Mouse (Mus musculus): ENCODE data around the gene Eif4ebp2. TPM values are rescaled to one million over a fixed set of nuclear protein-coding genes. Genes with fewer than 3 reads are reported as not detected.

The Eif4ebp2 gene
- 92.1 and 97.1 TPM in 2 replicates for polyA plus RNA-seq (2012)

DNA sequence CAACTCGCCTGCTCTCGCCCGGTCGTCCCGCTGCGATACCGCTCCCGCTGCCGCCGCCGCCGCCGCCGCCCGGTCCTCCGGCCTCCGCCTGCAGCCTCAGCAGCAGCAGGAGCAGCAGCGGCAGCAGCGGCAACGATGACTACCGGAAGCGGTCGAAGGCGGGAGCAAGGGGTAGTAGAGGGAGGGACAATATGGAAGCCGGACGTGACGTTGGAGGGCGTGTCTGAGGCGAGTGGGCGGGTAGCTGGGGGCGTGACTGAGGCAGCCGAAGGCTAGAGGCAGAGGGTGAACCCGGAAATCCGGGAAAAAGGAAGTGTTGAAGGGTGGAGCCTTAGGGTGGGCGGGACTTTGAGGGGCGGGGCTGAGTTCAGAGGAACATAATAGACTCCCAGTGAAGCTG, at the start of gene Eif4ebp2:
TSS of gene Eif4ebp2 (minus strand) at position 17 of the 400 bp plus-strand sequence.
- no peak for TF ChIP-seq GATA1 (IDR thresholded peaks at IDR 0.05; ENCODE audit: low read length)

GRCm38 (mm10) chr10:61500756-61501155, 48.3 kb upstream of the Eif4ebp2 start:
- no peak for TF ChIP-seq GATA1 (IDR thresholded peaks at IDR 0.05; ENCODE audit: low read length)

DNA sequence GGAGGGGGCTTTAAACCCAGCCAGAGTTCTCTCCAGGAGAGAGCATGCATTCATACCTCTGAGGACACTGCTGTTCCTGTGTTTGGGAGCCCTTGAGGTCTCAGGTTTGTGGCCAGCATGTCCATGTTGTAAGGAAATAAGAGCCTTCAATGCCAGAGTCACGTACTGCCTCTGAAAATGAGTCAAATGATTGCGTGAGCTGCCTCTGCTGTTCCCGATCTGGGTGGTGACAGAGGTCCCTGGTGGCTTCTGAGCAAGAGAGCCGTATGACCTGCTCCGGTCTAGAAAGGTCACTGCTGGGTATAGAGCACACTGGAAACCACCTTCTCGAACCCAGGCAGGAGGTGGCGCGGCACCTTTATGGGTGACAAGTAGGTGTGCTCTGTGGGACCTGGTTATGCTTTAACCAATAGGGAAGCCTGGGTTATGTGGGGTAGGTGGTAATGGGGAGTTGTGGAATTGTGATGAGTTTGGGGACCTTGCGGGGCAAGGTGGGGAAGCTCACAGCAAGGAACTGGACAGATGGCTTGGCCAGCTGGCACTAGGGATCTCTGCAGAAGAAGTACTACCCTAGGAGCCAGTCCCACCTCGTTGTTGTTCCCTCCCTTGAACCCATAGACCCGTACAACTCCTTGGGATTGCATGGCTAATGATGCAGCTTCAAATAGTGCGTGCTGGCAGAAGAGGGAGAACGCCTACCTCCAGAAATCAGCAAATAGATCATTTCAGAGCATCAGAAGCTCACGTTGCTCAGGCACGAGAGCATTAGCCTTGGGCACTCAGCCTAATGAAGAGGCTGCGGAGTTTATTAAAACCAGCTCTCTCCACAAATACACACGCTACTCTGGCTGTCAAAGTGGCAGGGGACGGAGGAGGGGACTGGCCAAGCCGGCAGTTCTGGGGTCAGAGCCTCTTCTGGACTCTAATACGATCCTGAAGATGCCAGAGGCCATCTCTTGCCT, 47.3 kb upstream of the Eif4ebp2 start:
- TF ChIP-seq GATA1 (IDR thresholded peaks at IDR 0.05; ENCODE audit: low read length): no peak

DNA sequence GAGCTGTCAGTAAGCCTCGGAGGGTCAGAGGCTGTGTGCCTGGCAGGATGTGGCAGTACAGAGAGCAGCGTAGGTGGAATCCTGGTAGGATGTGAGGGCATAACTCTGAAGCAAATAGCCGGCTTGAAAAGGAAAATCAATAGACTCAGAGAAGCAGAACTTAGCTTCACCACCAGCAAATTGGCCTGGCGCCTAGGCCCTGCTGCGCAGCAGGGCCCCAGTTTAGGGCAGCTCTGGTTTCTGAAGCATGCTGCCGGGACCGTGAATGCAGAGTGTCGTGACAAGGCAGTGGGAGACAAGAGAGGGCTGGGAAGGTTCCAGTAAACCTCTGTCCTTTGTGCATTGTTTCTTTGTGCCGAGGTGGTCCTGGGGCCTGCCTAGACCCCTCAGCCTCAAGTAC, 43.8 kb upstream of the Eif4ebp2 start:
- TF ChIP-seq GATA1 (IDR thresholded peaks at IDR 0.05; ENCODE audit: low read length): no peak

DNA sequence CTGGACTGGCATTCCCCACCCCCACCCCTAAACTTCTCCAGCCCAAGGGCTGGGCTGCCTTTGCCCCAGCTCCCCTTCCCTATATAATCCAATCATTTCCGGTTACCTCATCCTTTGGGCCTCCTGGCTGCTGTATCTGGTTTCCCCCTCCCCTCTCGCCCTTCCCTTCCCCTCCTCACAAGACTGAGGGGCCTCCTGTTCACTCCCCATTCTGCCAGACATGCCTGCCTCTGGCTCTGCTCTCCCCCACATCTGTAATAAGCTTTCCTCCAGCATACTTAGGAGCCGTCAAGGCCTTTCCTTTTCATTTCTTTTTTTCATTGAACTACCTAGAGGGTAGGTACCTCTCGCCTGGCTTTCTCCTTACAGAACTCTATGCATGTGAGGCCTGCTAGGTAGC, 43.0 kb upstream of the Eif4ebp2 start:
- TF ChIP-seq GATA1 (IDR thresholded peaks at IDR 0.05; ENCODE audit: low read length): no peak

- no peak for TF ChIP-seq GATA1 (IDR thresholded peaks at IDR 0.05; ENCODE audit: low read length)
Measured at GRCm38 (mm10) chr10:61492040-61492439, 39.6 kb upstream of the Eif4ebp2 start.

- peak; percentile 25 for TF ChIP-seq GATA1 (IDR thresholded peaks at IDR 0.05; ENCODE audit: low read length)
Measured at GRCm38 (mm10) chr10:61491573-61491972, 39.1 kb upstream of the Eif4ebp2 start.

GRCm38 (mm10) chr10:61488522-61489110, 36.2 kb upstream of the Eif4ebp2 start:
- no peak for TF ChIP-seq GATA1 (IDR thresholded peaks at IDR 0.05; ENCODE audit: low read length)

DNA sequence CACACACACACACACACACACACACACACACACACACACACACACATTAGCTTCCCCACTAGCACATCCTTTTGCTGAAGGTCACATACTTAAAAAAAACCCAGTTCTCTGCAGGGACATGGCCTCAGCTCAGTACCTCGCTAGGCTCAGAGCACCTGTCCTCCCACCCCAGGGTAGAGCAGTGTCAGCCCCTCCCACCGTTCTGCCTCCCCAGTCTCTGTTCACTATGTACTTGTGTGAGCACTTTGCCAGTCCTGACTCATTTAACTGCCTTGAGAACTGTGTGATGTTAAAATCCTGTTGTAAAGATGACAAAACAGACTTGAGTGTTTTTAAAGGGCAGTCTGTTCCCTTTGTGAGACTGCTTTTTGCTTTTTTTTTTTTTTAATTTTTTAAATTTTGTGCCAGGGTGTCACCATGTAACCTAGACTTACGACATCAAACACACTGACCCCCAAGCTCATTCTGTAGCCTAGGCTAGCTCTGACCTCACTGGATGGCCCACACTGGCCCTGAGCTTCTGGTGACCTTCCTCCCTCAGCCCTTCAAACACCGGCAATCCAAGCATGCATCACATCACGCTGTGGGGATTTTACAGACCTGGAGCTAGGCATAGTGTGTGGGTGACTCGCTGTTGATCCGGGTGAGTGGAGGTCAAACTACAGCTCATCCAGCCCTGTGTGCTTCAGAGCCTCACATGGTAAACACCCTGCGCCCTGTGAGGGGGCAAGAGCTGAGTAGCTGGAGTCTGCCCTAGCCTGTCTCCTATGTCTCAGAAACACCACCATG, 34.3 kb upstream of the Eif4ebp2 start:
- TF ChIP-seq GATA1 (IDR thresholded peaks at IDR 0.05; ENCODE audit: low read length): no peak

- TF ChIP-seq GATA1 (IDR thresholded peaks at IDR 0.05; ENCODE audit: low read length): no peak
Measured at GRCm38 (mm10) chr10:61484801-61485200, 32.3 kb upstream of the Eif4ebp2 start.

DNA sequence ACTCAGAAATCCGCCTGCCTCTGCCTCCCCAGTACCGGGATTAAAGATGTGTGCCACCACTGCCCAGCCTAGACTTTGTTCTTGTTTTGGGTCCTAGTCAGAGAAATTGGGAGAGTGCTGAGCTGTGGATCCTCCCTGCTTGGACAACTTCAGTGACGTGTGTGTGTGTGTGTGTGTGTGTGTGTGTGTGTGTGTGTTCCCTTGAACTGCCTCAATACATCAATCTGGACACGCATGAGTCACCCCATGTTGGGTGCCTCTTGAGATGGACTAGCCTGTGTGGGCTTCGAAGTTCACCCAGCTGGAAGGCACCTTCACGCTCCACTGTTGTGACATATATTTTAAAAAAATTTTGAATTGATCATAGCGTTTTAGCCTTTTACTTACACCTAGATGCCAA, 30.3 kb upstream of the Eif4ebp2 start:
- no peak for TF ChIP-seq GATA1 (IDR thresholded peaks at IDR 0.05; ENCODE audit: low read length)

DNA sequence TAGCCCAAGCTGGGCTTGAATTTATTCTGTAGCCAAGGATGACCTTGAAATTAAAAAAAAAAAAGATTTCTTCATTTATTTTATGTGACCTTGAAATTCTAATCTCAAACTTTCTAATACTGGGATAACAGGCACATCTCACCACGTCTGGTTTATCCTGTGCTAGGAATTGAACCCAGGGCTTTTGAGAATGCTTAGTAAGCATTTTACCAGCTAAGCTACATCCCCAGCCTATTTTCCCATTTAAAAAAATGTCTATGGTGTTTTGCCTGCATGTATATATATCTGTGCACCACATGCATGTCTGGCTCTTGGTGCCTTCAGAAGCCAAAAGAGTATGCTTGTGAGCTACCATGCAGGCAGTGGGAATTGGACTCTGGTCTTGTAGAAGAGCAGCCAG, 28.0 kb upstream of the Eif4ebp2 start:
- no peak for TF ChIP-seq GATA1 (IDR thresholded peaks at IDR 0.05; ENCODE audit: low read length)

GRCm38 (mm10) chr10:61479927-61480326, 27.5 kb upstream of the Eif4ebp2 start:
- no peak for TF ChIP-seq GATA1 (IDR thresholded peaks at IDR 0.05; ENCODE audit: low read length)

GRCm38 (mm10) chr10:61479461-61479860, 27.0 kb upstream of the Eif4ebp2 start:
- no peak for TF ChIP-seq GATA1 (IDR thresholded peaks at IDR 0.05; ENCODE audit: low read length)

DNA sequence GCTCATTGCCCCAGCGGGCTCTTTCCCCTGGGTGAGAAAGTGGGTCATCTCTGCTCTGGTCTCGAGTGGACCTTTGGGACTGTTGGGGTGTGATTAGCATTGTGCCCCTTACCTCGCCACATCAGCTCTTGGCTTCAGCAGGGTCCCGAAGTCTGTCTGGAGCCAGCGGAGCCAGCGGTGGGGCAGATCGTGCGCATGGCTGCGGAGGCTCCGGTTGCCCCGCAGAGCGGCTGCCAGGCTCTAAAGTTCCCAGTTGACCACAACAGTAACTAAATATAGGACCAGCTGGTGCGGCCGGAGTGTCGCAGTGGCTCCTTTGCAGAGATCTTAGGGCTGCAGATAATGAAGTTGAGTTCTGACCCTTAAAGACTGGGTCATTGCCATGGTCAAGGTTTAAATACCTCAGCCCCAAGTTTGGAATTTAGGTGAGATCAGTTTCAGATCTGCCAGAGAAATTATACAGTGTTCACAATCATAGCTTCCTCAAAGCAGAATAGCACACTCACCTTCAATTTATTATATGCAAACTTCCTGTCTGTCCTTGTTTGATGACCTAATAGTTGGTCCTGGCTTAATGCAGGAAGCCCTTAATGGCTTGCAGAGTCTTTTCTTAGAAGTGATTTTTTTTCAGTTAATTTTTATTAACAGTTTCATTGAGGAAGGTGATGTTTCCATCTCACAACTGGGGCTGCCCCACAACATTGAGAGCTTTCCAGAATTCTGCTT, 24.1 kb upstream of the Eif4ebp2 start:
- no peak for TF ChIP-seq GATA1 (IDR thresholded peaks at IDR 0.05; ENCODE audit: low read length)
